Mouse (Mus musculus): ENCODE measurements around the gene Olfr557.

Gene Olfr557

GRCm38 (mm10) chr7:102695358-102696125 lies at the start of gene Olfr557:
Olfr557 (plus strand) TSS chr7:102695910.
- DNase-seq (ENCODE audit: low spot score), result peak; percentile 29

GRCm38 (mm10) chr7:102658523-102658922 lies 37.2 kb upstream of the Olfr557 start, which contains the start of gene Olfr555:
Olfr555 (plus strand) TSS chr7:102658823.
- no peak for DNase-seq (ENCODE audit: low spot score)

GRCm38 (mm10) chr7:102664599-102664998 lies 31.1 kb upstream of the Olfr557 start, which contains the start of gene Olfr556:
Olfr556 (plus strand) TSS chr7:102664899.
- no peak for DNase-seq (ENCODE audit: low spot score)

- no peak for DNase-seq (ENCODE audit: low spot score)
Observed at GRCm38 (mm10) chr7:102665378-102665777, 30.3 kb upstream of the Olfr557 start.

- no peak for DNase-seq (ENCODE audit: low spot score)
Observed at GRCm38 (mm10) chr7:102676225-102676624, 19.5 kb upstream of the Olfr557 start.

GRCm38 (mm10) chr7:102681916-102682315 lies 13.8 kb upstream of the Olfr557 start:
- DNase-seq (ENCODE audit: low spot score), result no peak

GRCm38 (mm10) chr7:102686944-102687501 lies 8.7 kb upstream of the Olfr557 start, which contains the start of gene Trim68:
Trim68 (minus strand) TSS chr7:102687327.
- peak; percentile 93 for DNase-seq (ENCODE audit: low spot score)

- no peak for DNase-seq (ENCODE audit: low spot score)
Observed at GRCm38 (mm10) chr7:102698461-102698860, 2.8 kb downstream of the Olfr557 start.

GRCm38 (mm10) chr7:102701915-102702314 lies 6.2 kb downstream of the Olfr557 start, which contains the start of gene Olfr558:
Olfr558 (plus strand) TSS chr7:102702215.
- no peak for DNase-seq (ENCODE audit: low spot score)

- DNase-seq (ENCODE audit: low spot score), result no peak
Observed at GRCm38 (mm10) chr7:102718970-102719369, 23.3 kb downstream of the Olfr557 start, which contains the start of gene Olfr33. Olfr33 (minus strand) TSS chr7:102719070.

GRCm38 (mm10) chr7:102727391-102727790 lies 31.7 kb downstream of the Olfr557 start, which contains the start of gene Olfr559:
Olfr559 (minus strand) TSS chr7:102727491.
- DNase-seq (ENCODE audit: low spot score), result no peak

- DNase-seq (ENCODE audit: low spot score), result no peak
Observed at GRCm38 (mm10) chr7:102733793-102734192, 38.1 kb downstream of the Olfr557 start.

GRCm38 (mm10) chr7:102737705-102738104 lies 42.0 kb downstream of the Olfr557 start:
- no peak for DNase-seq (ENCODE audit: low spot score)
